Mouse (Mus musculus) stomach, embryonic 16.5 days (tissue): ENCODE data around the gene C1qtnf1. TPM values are rescaled to one million over a fixed set of nuclear protein-coding genes. Genes with fewer than 3 reads are reported as not detected.

ENCODE experiments used
- ATAC-seq: fragments of 200-750 bp; cut with Nextera tagmentation; 2 replicates; pipeline ENCODE4 v1.8.0; 2017; ENCODE audit warnings: moderate number of reproducible peaks, moderate TSS enrichment; ENCODE audit not compliant: insufficient read depth, low FRiP score
- H3K27ac ChIP-seq: fragments of 300-500 bp; sonication (generic); 2 replicates; pipeline ENCODE4 v1.5.1; 2014; ENCODE audit warnings: low read length
- H3K27me3 ChIP-seq: fragments of 300-500 bp; sonication (generic); 2 replicates; pipeline ENCODE4 v1.6.1; 2014; ENCODE audit warnings: low read length, control low read depth, mixed read lengths; ENCODE audit not compliant: control insufficient read depth, insufficient read depth
- H3K36me3 ChIP-seq: fragments of 300-500 bp; sonication (generic); 2 replicates; pipeline ENCODE4 v1.6.1; 2014; ENCODE audit warnings: low read length; ENCODE audit not compliant: control insufficient read depth, insufficient read depth
- H3K4me1 ChIP-seq: fragments of 300-500 bp; sonication (generic); 2 replicates; pipeline ENCODE4 v1.6.1; 2014; ENCODE audit warnings: low read length, control low read depth, mixed read lengths; ENCODE audit not compliant: control insufficient read depth, insufficient read depth
- H3K4me2 ChIP-seq: fragments of 300-500 bp; sonication (generic); 2 replicates; pipeline ENCODE4 v1.6.1; 2014; ENCODE audit warnings: low read depth, low read length, mixed read lengths
- H3K4me3 ChIP-seq: fragments of 300-500 bp; sonication (generic); replicated peaks from 2 replicates; pipeline ENCODE4 v1.5.1; 2014; ENCODE audit warnings: mild to moderate bottlenecking, low read length
- H3K9ac ChIP-seq: fragments of 300-500 bp; sonication (generic); 2 replicates; pipeline ENCODE4 v1.6.1; 2014; ENCODE audit warnings: low read length
- H3K9me3 ChIP-seq: fragments of 300-500 bp; sonication (generic); replicated peaks from 2 replicates; pipeline ENCODE4 v1.6.1; 2016; ENCODE audit warnings: low read length, control low read depth; ENCODE audit not compliant: control insufficient read depth
- WGBS: fragments of 180-500 bp; shearing (Covaris S2); extraction: QIAGEN DNeasy Blood & Tissue Kit; methylation state at CpG from one replicate; pipeline ENCODE4 v1.1.7; 2014; 5-methylcytosine and 5-hydroxymethylcytosine counted together
- polyA plus RNA-seq: library from polyadenylated mRNA; unstranded; fragments of >200 nt; fragmentation: Nextera tagmentation; extraction: Ambion mirVana; gene quantifications from 2 replicates; pipeline ENCODE4 v1.2.1, GENCODE M21; 2015

C1qtnf1 gene
- polyA plus RNA-seq, 1 experiment from 2014 or later = 9.5 TPM

DNA sequence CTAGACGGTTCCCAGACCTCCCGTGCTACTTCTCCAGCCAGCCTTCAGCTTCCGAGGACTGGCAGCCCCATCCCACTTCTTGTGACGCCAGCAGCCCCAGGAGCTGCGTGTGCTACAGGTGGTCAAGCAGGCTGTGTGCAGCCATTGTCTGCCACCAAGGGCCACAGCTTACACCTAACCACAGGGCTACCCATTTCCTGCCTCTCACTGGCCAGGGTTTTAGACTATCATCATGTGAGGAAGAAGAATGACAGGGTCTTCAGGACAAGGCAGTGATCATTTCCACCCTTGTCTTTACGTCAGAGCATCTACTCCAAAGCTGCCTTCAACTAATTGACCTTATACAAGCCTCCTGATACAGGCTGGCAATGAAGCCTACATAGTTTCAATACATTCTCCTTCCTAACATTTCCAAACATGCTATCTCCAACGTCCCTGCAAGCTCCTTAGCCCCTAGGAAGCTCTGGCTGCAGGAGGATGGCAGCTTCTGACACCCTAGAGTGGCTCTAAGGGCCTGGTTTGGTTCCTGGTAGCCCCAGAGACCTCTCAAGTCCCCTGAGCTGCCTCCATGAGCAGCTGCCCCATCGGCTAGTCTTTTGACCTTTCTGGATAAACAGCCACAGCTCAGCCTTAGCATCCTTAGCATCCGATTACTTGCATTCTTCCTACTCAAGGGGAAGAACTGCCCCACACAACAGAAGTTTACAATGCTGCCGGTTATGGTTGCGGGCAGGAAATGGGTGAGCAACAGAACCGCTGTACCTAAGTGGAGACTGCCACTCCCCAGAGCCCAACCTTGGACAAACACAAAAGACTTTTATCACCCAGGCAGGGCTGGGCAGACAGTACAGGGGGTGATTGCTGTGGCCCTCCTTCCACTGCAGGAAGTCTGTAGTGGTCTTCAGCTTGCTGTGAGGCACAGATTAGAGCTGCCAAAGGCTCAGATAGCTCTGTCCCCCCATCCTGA, 18.6 kb upstream of the C1qtnf1 start:
- Histone ChIP-seq H3K27me3 (no peaks in the 10 kb centered on the region), H3K4me3 (no peak overlapping the region), H3K4me1 (no peaks in the 10 kb centered on the region), H3K4me2 (peak overlapping the region; percentile 25; the same call in 1 of the 2 replicates), H3K9ac (no peak overlapping the region), H3K9me3 (no peaks in the 10 kb centered on the region), H3K36me3 (peaks cover 12% of the 10 kb centered on the region), H3K27ac (peak overlapping the region; percentile 67)
- ATAC-seq = peak; percentile 74
- 58% methylated on average over 12 of the region's 12 CpGs for WGBS

DNA sequence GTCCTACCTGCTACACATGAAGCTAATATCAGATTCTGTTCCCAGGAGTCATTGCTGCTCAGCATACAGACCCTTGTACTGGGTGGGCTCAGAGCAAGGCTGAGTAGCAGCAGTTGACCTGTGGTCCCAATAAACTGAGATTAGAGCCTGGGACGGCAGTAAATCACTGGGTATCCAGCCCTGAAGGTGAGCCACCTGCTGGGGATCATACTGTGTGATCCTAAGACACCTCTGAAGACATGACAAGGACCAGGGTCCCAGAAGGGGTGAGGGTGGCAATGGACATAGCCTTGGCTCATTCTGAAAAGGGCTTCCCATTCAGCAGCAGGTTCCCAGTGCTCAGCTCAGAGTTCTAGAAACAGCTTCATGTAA, 17.9 kb upstream of the C1qtnf1 start:
- Histone ChIP-seq H3K36me3 (peaks cover 12% of the 10 kb centered on the region), H3K27ac (peak overlapping the region; percentile 67), H3K4me3 (no peak overlapping the region), H3K4me2 (no peak overlapping the region), H3K4me1 (no peaks in the 10 kb centered on the region), H3K27me3 (no peaks in the 10 kb centered on the region), H3K9ac (no peak overlapping the region), H3K9me3 (no peaks in the 10 kb centered on the region)
- 0 out of 2 replicates have a peak, but pooled peaks have one; percentile 23 for ATAC-seq
- 70% methylated on average over 1 of the region's 1 CpGs for WGBS

DNA sequence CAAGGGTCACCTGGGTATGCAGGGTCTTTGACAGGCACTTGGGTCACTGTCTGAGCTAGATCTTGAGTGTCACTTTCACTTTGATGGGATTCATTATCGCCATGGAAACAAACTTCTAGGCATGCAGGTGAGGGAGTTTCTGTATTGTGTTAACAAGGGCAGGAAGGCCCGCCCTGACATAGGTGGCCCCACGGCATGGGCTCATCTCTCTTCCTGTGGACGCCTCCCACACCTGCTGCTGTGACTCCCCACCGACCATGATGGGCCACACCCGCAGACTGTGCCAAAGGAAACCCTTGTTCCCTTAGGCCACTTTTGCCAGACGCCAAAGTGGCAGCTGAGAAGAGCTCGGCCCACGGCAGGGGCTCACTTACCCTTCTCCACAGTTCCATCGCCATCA, 17.5 kb upstream of the C1qtnf1 start:
- H3K27ac ChIP-seq = peak overlapping the region; percentile 67
- H3K4me1 ChIP-seq = no peaks in the 10 kb centered on the region
- H3K4me3 ChIP-seq = no peak overlapping the region
- 81% methylated on average over 10 of the region's 10 CpGs for WGBS
- no peaks in the 10 kb centered on the region for H3K27me3 ChIP-seq
- H3K9ac ChIP-seq = no peak overlapping the region
- no peak for ATAC-seq
- no peak overlapping the region for H3K4me2 ChIP-seq
- H3K36me3 ChIP-seq = peaks cover 12% of the 10 kb centered on the region
- no peaks in the 10 kb centered on the region for H3K9me3 ChIP-seq

DNA sequence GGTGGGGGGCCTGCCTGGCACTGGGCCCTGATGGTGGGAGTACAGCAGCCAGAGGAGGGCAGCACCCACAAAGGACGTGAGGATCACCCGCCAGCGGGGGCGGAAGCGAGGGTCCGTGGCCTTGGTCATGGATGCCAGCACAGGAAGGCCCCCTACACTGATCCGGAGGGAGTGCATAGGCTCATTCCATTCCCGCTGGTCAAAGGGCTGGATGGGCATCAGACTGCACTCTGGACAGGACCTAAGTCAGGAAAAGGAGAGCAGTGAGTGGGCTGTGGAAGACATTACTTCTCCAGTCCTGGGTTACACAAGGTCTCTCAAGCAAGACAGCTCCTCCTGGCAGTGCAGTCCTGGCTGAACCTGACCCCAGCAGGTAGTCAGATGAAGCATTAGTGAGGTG, 16.7 kb upstream of the C1qtnf1 start:
- Histone ChIP-seq H3K9ac (no peak overlapping the region), H3K4me2 (no peak overlapping the region), H3K36me3 (peaks cover 12% of the 10 kb centered on the region), H3K4me3 (no peak overlapping the region), H3K9me3 (no peaks in the 10 kb centered on the region), H3K4me1 (peaks cover under 1% of the 10 kb centered on the region; the same call in 1 of the 2 replicates), H3K27me3 (no peaks in the 10 kb centered on the region), H3K27ac (peak overlapping the region; percentile 26; the same call in 1 of the 2 replicates)
- 93% methylated on average over 8 of the region's 8 CpGs for WGBS
- no peak for ATAC-seq

DNA sequence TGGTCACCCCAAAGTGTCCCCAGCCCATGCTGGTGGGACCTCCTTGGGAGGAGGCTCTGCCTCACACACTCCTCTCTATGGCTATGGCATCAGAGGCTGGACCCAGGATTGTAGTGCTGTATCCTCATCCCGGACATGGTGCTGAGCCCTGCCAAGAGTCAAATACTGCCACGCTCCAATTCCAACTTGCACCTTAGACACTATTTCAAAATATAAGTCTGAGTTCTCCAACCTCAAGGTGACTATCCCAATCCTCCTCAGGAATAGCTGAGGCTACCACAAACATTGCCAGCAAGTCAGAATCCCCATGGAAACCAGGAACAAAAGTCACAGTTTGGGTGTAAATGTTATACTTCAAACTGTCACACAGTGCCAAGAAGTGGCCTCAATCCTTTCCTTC, 15.4 kb upstream of the C1qtnf1 start:
- Histone ChIP-seq H3K9me3 (no peaks in the 10 kb centered on the region), H3K4me3 (no peak overlapping the region), H3K4me1 (peaks cover 9% of the 10 kb centered on the region), H3K36me3 (peaks cover 12% of the 10 kb centered on the region), H3K4me2 (no peak overlapping the region), H3K9ac (no peak overlapping the region), H3K27ac (no peak overlapping the region), H3K27me3 (no peaks in the 10 kb centered on the region)
- WGBS = 84% methylated on average over 2 of the region's 2 CpGs
- no peak for ATAC-seq

DNA sequence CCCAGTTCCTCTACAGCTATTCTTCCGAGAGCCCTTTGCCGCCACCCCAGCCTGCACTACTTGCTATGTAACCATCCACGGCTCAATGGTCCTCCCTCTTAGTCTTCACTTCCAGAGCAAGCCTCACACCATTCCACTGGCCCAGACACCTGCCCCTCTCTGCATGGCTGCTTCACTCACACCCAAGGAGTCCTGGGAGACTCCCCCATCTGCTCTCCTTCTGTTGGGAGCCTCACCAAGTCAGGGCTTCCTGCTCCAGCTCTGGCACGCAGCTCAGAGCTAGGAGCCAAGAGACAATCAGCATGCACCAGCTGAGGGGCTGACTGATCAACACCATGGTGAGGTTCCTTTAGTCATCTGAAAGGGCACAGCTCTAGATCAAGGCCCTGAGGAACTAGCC, 14.9 kb upstream of the C1qtnf1 start:
- H3K9me3 ChIP-seq = no peaks in the 10 kb centered on the region
- peaks cover 13% of the 10 kb centered on the region for H3K4me1 ChIP-seq
- ATAC-seq = no peak
- H3K27ac ChIP-seq = no peak overlapping the region
- H3K27me3 ChIP-seq = no peaks in the 10 kb centered on the region
- WGBS = 80% methylated on average over 4 of the region's 4 CpGs
- no peak overlapping the region for H3K4me3 ChIP-seq
- H3K4me2 ChIP-seq = no peak overlapping the region
- H3K9ac ChIP-seq = no peak overlapping the region
- H3K36me3 ChIP-seq = peaks cover 12% of the 10 kb centered on the region

DNA sequence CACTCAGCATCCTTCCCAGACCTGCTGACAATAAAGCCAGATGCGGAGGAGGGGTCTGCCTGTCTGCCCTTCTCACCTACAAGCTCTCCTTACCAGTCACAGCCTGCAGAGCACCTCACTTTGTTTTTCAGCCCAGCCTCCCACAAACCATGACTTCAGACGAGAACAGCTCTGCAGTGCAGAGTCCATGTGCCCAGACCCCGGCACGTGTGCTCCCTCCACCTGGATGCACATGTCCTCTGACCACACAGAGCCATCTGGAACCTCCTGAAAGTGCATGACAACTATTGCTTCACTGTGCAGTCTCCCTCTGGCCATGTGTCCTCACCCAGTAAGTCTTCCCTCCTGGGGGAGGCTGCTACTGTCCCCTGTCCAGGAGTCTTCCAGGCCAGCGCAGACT, 13.7 kb upstream of the C1qtnf1 start:
- WGBS = 90% methylated on average over 5 of the region's 5 CpGs
- Histone ChIP-seq H3K4me3 (no peak overlapping the region), H3K27me3 (no peaks in the 10 kb centered on the region), H3K9me3 (no peaks in the 10 kb centered on the region), H3K4me1 (peaks cover 17% of the 10 kb centered on the region), H3K9ac (no peak overlapping the region), H3K4me2 (no peak overlapping the region), H3K27ac (no peak overlapping the region), H3K36me3 (peaks cover 12% of the 10 kb centered on the region)
- ATAC-seq = no peak

DNA sequence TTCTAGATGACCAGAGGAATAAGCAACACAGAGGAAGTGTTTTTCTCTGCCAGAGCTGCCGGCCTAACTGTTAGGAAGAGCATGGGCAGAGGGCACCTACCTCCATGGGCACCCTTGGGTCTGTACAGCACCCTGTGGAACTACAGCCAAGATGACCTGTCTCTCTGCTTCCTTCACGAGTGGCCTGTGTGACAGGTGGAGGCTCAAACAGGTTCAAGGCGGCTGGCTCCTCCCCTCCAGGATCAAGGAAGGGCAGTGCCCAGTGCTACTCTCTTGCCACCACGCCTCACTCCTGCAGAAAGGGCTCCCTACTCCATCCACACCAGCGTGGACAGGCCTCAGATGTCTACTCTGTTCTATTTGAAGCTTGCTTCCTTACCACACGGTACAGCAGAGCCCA, 12.4 kb upstream of the C1qtnf1 start:
- no peaks in the 10 kb centered on the region for H3K9me3 ChIP-seq
- H3K27ac ChIP-seq = 0 out of 2 replicates have a peak overlapping the region, but pooled peaks have one; percentile 51
- 0 out of 2 replicates have a peak overlapping the region, but pooled peaks have one; percentile 0 for H3K9ac ChIP-seq
- no peak overlapping the region for H3K4me3 ChIP-seq
- WGBS = 79% methylated on average over 6 of the region's 6 CpGs
- peak overlapping the region; percentile 11; the same call in 1 of the 2 replicates for H3K4me2 ChIP-seq
- H3K36me3 ChIP-seq = peaks cover 5% of the 10 kb centered on the region
- peaks cover 20% of the 10 kb centered on the region for H3K4me1 ChIP-seq
- no peaks in the 10 kb centered on the region for H3K27me3 ChIP-seq
- no peak for ATAC-seq

DNA sequence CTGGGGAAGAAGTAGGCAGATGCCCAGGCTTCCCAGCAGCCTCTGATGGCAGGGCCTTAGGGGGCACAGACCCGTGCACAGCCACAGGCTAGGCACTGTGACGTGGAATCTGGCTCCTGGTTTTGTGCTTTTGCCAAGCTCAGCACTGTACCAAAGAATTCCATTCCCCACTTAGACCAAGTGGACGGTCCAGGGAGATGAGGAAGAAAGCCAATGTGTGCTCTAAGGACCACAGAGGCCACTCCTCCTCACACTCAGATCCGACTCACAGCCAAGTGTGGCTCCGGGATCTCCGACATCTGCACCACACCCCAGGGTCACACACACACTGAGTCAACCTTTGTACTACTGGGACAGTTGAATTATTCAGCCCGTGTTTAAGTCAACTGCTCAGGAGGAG, 12.0 kb upstream of the C1qtnf1 start:
- Histone ChIP-seq H3K36me3 (peaks cover 3% of the 10 kb centered on the region; the same call in 1 of the 2 replicates), H3K4me2 (no peak overlapping the region), H3K27me3 (no peaks in the 10 kb centered on the region), H3K9me3 (no peaks in the 10 kb centered on the region), H3K4me3 (no peak overlapping the region), H3K4me1 (peaks cover 20% of the 10 kb centered on the region), H3K9ac (0 out of 2 replicates have a peak overlapping the region, but pooled peaks have one; percentile 0), H3K27ac (peak overlapping the region; percentile 51; the same call in 1 of the 2 replicates)
- ATAC-seq = peak; percentile 10; the same call in 1 of the 2 replicates
- WGBS = 71% methylated on average over 7 of the region's 7 CpGs
